Mouse (Mus musculus) liver, postnatal 0 days (tissue): Measurements from ENCODE around the gene Glt28d2. TPM values are rescaled to one million over a fixed set of nuclear protein-coding genes. Genes with fewer than 3 reads are reported as not detected.

Experiments used
- ATAC-seq: fragments of 200-750 bp; cut with Nextera tagmentation; 2 replicates; pipeline ENCODE4 v1.8.0; 2017; ENCODE audit warnings: mild to moderate bottlenecking, moderate library complexity
- DNase-seq: peaks from one replicate; pipeline ENCODE4 v3.0.0-alpha.2; 2016
- H3K27ac ChIP-seq: fragments of 300-500 bp; sonication (generic); 2 replicates; pipeline ENCODE4 v1.5.1; 2014; ENCODE audit warnings: antibody characterized with exemption, moderate library complexity, mild to moderate bottlenecking, low read depth
- H3K27me3 ChIP-seq: fragments of 300-500 bp; sonication (generic); 2 replicates; pipeline ENCODE4 v1.6.1; 2014; ENCODE audit warnings: low read length, control low read depth, mixed read lengths; ENCODE audit not compliant: insufficient read depth
- H3K36me3 ChIP-seq: fragments of 300-500 bp; sonication (generic); replicated peaks from 2 replicates; pipeline ENCODE4 v1.6.1; 2014; ENCODE audit warnings: mild to moderate bottlenecking, control low read depth, low read length, moderate library complexity, mixed read lengths; ENCODE audit not compliant: insufficient read depth
- H3K4me1 ChIP-seq: fragments of 300-500 bp; sonication (generic); 2 replicates; pipeline ENCODE4 v1.6.1; 2014; ENCODE audit warnings: antibody characterized with exemption, mild to moderate bottlenecking, control low read depth; ENCODE audit not compliant: insufficient read depth
- H3K4me2 ChIP-seq: fragments of 300-500 bp; sonication (generic); 2 replicates; pipeline ENCODE4 v1.6.1; 2014; ENCODE audit warnings: low read depth, mild to moderate bottlenecking, low read length, moderate library complexity, mixed read lengths
- H3K4me3 ChIP-seq: fragments of 300-500 bp; sonication (generic); 2 replicates; pipeline ENCODE4 v1.5.1; 2014; ENCODE audit warnings: low read depth, low read length
- H3K9ac ChIP-seq: fragments of 300-500 bp; sonication (generic); replicated peaks from 2 replicates; pipeline ENCODE4 v1.6.1; 2014; ENCODE audit warnings: mild to moderate bottlenecking, moderate library complexity
- H3K9me3 ChIP-seq: fragments of 300-500 bp; sonication (generic); 2 replicates; pipeline ENCODE4 v1.6.1; 2016; ENCODE audit warnings: mild to moderate bottlenecking, control low read depth, low read length, mixed read lengths
- CTCF ChIP-seq: sonication (generic); IDR thresholded peaks from 2 replicates; pipeline ENCODE4 v1.5.1; 2016; ENCODE audit warnings: antibody characterized with exemption, low read depth
- EP300 ChIP-seq: IDR thresholded peaks from 2 replicates; pipeline ENCODE4 v1.6.1; 2016; ENCODE audit warnings: antibody characterized with exemption, low read depth, mild to moderate bottlenecking
- WGBS: fragments of 180-500 bp; shearing (Covaris S2); extraction: QIAGEN DNeasy Blood & Tissue Kit; methylation state at CpG from one replicate; pipeline ENCODE4 v1.1.7; 2014; ENCODE audit not compliant: insufficient replicate concordance; 5-methylcytosine and 5-hydroxymethylcytosine counted together
- polyA plus RNA-seq: library from polyadenylated mRNA; unstranded; fragments of >200 nt; fragmentation: Nextera tagmentation; extraction: Ambion mirVana; gene quantifications from 2 replicates; pipeline ENCODE4 v1.2.1, GENCODE M21; 2015

The Glt28d2 gene
- 0.48 and 0.56 TPM in 2 replicates for polyA plus RNA-seq

- H3K9me3 ChIP-seq = no peaks in the 10 kb centered on the region
- H3K4me2 ChIP-seq = peak within 1 kb of the TSS; percentile 94
- DNase-seq (peak; percentile 93), ATAC-seq (peak; percentile 97)
- H3K4me3 ChIP-seq = peak within 1 kb of the TSS; percentile 56
- no peaks in the 10 kb centered on the region for H3K36me3 ChIP-seq
- WGBS = 1% methylated on average over 42 of the region's 48 CpGs
- peaks cover 13% of the 10 kb centered on the region for H3K4me1 ChIP-seq
- H3K9ac ChIP-seq = peak within 1 kb of the TSS; percentile 69
- peaks cover 10% of the 10 kb centered on the region; the same call in 1 of the 2 replicates for H3K27me3 ChIP-seq
- no peak for TF ChIP-seq EP300
- no peak for TF ChIP-seq CTCF
- H3K27ac ChIP-seq = peak within 1 kb of the TSS; percentile 66
Measured at GRCm38 (mm10) chr3:85887239-85887827, at the start of gene Glt28d2, which contains the start of gene Gm37240. Gene Glt28d2 (minus strand): TSS chr3:85887516. Gene Gm37240 (minus strand): TSS chr3:85887518.

- Histone ChIP-seq H3K4me3 (no peak overlapping the region), H3K36me3 (no peaks in the 10 kb centered on the region), H3K9ac (no peak overlapping the region), H3K27ac (no peak overlapping the region), H3K4me2 (no peak overlapping the region), H3K4me1 (no peaks in the 10 kb centered on the region), H3K27me3 (no peaks in the 10 kb centered on the region), H3K9me3 (no peaks in the 10 kb centered on the region)
- DNase-seq = no peak
- 65% methylated on average over 5 of the region's 5 CpGs for WGBS
- TF ChIP-seq CTCF (no peak), EP300 (no peak)
- ATAC-seq = no peak
Measured at GRCm38 (mm10) chr3:85933586-85933985, 46.3 kb upstream of the Glt28d2 start.

DNA sequence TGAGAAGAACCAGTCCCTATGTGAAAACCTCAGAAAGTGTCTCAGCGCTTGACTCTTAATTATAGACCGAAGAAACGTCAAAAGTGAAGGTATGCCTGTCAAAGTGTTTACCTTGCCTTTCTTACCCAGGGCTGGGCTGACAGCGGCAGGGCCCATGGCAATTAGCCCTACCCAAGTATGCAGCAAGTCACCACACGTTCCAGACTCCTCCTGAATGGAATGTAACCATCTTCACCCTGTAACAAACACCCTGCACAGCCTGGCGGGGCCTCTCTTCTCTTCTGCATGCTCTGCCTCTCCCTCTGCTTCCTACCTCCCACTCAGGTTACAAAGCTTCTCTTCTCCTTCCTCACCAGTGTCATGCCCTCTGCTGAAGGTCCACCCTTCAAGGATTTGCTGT, 44.5 kb upstream of the Glt28d2 start:
- WGBS = 77% methylated on average over 6 of the region's 6 CpGs
- H3K27ac ChIP-seq = no peak overlapping the region
- no peaks in the 10 kb centered on the region for H3K27me3 ChIP-seq
- no peaks in the 10 kb centered on the region for H3K36me3 ChIP-seq
- no peak overlapping the region for H3K9ac ChIP-seq
- TF ChIP-seq CTCF = no peak
- no peak for TF ChIP-seq EP300
- H3K4me1 ChIP-seq = no peaks in the 10 kb centered on the region
- DNase-seq = no peak
- H3K9me3 ChIP-seq = no peaks in the 10 kb centered on the region
- H3K4me2 ChIP-seq = no peak overlapping the region
- no peak overlapping the region for H3K4me3 ChIP-seq
- no peak for ATAC-seq

DNA sequence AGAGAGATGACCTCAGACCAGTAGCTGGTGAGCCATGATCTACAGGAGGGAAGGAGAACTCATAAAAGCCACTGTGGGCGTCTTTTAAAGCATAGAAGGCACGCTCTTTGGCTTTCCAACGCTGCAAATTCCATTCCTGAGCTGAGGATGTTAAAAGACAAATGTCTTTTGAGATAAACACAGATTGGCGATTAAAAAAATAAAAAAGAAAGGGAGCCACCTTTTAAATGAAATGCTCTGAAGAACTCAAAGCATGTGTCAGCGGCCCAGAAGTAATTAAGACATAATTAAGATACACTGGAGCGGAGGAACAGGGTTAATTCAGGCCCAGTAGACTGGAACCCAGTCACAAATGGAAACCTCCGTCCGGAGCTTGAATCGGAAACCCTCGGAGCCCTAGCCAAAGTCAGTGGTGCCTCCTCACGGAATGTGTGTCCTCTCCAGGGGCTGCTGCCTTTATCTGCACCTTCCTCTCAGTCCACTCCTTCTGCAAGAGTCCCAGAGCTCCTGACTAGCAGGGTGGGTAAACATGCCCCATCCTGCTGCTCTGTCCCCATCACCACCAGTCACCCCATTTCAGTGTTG, 43.4 kb upstream of the Glt28d2 start:
- Histone ChIP-seq H3K9me3 (no peaks in the 10 kb centered on the region), H3K36me3 (no peaks in the 10 kb centered on the region), H3K9ac (no peak overlapping the region), H3K4me2 (no peak overlapping the region), H3K4me1 (no peaks in the 10 kb centered on the region), H3K27ac (no peak overlapping the region), H3K27me3 (no peaks in the 10 kb centered on the region), H3K4me3 (no peak overlapping the region)
- TF ChIP-seq CTCF = no peak
- no peak for TF ChIP-seq EP300
- 78% methylated on average over 11 of the region's 11 CpGs for WGBS
- no peak for ATAC-seq
- DNase-seq = no peak

- ATAC-seq (no peak), DNase-seq (no peak)
- Histone ChIP-seq H3K9ac (no peak overlapping the region), H3K4me2 (no peak overlapping the region), H3K27me3 (no peaks in the 10 kb centered on the region), H3K27ac (no peak overlapping the region), H3K4me1 (no peaks in the 10 kb centered on the region), H3K4me3 (no peak overlapping the region), H3K36me3 (no peaks in the 10 kb centered on the region), H3K9me3 (no peaks in the 10 kb centered on the region)
- TF ChIP-seq CTCF (no peak), EP300 (no peak)
- WGBS = 56% methylated on average over 5 of the region's 5 CpGs
Measured at GRCm38 (mm10) chr3:85929711-85930110, 42.4 kb upstream of the Glt28d2 start.

GRCm38 (mm10) chr3:85928140-85928611, 40.9 kb upstream of the Glt28d2 start:
- Histone ChIP-seq H3K4me3 (no peak overlapping the region), H3K27me3 (no peaks in the 10 kb centered on the region), H3K9ac (no peak overlapping the region), H3K4me2 (no peak overlapping the region), H3K27ac (no peak overlapping the region), H3K36me3 (no peaks in the 10 kb centered on the region), H3K9me3 (no peaks in the 10 kb centered on the region), H3K4me1 (no peaks in the 10 kb centered on the region)
- WGBS = 80% methylated on average over 5 of the region's 5 CpGs
- TF ChIP-seq EP300 (no peak), CTCF (no peak)
- ATAC-seq = no peak
- no peak for DNase-seq
